Mouse (Mus musculus): ENCODE results near the gene Crisp2.

GRCm38 (mm10) chr17:40855065-40855464 is 48.3 kb upstream of the Crisp2 start:
- TF ChIP-seq CTCF (IDR thresholded peaks at IDR 0.05; ENCODE audit: insufficient read depth, low read depth, low read length) (no peak), POLR2A (IDR thresholded peaks at IDR 0.05; ENCODE audit: insufficient read depth, low read depth, low read length) (no peak)

Data from olfactory bulb, adult 2 months (tissue).